Mouse (Mus musculus): ENCODE data around the gene Ptger3. TPM values are rescaled to one million over a fixed set of nuclear protein-coding genes. Genes with fewer than 3 reads are reported as not detected.
A peak's percentile ranks its signal among the peaks of the same experiment; 100 is the strongest.

The Ptger3 gene
- total RNA-seq, 2 experiments from 2014 or later, result 2.5 to 3.1 TPM

DNA sequence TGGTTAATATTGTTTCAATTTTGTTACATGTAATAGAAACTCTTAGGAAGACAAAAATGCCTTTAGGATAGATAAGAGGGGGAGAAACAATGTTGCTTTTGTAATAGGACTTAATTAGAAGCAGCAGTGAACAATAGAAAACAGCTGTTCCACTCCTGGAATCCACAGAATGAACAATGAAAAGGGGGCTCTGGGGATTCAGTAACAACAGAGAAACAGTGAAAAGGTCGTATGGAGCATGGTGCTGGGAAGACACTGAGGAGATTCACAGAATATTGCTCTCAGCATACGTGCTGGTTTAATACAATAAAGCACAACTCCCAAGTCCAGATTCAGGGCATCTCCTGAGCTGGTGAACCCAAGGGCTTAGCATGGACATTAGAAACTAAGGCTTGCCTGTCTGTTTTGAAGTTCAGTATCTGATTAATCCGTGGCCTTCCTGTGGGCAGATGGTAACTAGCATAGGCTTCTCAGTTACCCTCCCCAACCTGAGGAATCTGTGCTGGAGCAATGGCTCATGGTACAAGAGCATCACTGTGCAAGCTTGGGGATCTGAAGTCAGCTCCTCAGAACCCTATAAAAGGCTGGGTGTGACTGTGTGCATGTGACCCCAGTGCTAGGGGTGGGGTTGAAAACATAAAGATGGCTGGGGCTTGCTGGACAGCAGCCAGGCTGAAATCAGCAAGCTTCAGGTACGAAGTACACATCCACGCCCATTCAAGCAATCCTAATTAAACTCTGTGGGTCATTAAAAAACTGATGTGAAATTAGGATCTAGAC, 16.1 kb downstream of the Ptger3 start:
- DNase-seq (ENCODE audit: low spot score in 2 of 2), result no peak

DNA sequence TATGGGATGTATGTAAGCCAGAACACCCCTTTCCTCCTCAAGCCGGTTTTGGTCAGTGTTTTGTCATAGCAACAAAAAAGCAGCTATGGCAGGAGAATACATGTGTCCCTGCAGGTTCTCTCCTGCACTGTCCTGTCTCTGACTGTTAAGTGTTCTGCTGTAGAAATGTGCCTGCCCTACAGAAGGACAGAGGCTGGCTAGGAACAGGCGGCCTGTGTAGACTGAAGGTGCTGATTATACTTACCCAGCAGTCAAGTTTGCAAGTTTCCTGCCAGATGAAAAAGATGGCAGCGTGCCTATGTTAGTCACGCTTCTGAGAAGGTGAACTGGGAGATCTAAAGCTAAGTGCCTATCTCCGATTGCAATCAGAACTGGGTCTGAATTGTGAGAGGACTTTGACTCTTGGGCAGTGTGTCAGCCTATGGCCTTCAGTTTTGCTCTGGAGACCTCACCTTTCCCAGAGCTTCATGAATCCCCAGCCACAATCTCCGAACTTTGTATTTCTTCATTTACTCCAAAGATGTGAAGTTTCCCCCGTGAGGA, 31.2 kb downstream of the Ptger3 start:
- DNase-seq (ENCODE audit: low spot score in 2 of 2), result no peak

- DNase-seq (ENCODE audit: low spot score in 2 of 2), result no peak
These were observed 38.2 kb downstream of the Ptger3 start for GRCm38 (mm10) chr3:157604684-157605410.

DNA sequence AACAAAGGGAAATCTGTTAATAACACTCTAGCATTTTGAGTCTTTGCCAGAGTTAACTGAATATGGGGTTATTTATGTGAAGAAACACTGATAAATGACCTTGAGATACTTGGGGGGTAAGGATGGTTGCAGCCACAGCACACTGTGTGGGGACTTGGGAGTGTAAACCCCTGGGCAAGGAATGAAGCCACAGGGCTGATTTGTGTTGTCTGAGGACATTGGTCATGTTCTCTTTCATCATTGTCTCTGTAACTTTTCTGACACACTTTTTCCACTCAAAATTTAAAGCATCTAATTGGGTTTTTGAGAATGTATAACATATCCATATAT, 38.7 kb downstream of the Ptger3 start:
- DNase-seq (ENCODE audit: low spot score in 2 of 2), result no peak

- no peak for DNase-seq (ENCODE audit: low spot score in 2 of 2)
These were observed 46.9 kb downstream of the Ptger3 start for GRCm38 (mm10) chr3:157613542-157613941.

DNA sequence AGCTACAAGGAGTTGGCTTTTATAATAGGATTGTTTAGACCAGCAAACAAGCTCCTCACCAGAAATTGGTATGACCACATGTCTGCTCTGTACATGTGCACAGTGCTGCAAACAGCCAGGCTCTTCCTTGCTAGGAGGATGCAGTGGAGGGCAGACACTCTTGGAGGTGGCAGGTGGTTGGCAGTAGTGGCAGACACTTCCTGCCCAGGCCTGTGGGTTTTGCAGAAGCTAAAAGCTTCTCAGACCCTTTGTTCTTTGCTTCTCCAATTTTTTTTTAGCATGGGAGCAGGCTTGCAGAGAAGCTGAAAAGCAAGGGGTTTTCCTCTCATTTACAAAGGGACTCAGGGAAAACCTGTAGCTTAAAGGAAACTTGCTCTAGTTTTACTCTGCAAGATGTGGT, 50.3 kb downstream of the Ptger3 start:
- peak in 1 of 2 experiments; percentile 12 for DNase-seq (ENCODE audit: low spot score in 2 of 2)

DNA sequence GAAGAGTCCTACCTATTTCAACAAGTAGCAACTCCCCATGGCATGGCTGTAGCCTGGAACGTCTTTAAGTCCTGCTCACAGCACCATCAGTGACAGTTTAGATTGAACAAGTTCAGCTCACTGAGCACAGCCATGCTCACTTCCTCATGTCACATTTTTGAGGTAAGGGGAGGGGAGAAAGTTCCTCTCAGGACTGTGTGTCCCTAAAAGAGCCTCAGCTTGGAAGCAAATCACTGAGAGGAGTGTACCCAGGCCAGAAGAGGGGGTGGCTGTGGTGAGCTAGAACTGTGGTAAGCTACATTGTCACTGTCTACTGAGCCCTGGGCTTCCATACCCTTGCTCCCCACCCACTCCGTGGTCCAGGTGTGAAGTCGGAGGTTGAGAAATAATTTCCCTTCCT, 60.7 kb downstream of the Ptger3 start:
- no peak for DNase-seq (ENCODE audit: low spot score in 2 of 2)

DNA sequence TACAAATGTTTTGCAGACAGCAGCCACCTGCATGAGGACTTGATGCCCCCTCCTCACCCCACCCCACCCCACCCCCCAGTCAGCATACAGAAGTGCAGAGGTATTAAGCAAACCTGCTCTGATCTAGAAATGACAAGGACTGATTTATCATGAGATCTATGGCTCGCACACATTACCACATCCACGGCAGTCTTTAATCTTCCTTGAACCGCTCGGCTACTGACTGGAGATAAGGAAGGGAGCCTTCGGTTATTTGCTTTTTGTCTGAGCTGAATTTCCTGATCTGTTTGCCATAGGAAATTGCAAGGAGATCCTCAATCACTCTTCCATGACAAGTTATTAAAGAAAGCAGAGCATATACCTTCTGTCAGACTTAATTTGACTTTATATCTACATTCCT, 64.0 kb downstream of the Ptger3 start:
- no peak for DNase-seq (ENCODE audit: low spot score in 2 of 2)

DNA sequence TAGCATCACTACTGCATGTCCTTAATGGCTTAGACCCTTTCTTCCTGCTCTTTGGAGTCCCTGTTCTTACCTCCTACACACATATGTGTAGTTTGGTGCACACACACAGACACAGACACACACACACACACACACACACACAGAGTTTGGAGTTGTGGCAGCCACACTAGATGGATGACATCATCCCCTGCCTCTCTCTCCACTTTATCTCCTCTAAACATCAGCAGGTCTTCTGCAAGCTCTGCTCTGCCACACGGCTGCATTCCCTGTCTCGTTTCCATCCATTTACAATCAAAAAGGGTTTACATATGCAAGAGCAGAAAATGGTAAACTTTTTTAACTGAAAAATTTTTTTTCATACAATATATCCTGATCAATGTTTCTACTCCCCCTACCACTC, 64.7 kb downstream of the Ptger3 start:
- no peak for DNase-seq (ENCODE audit: low spot score in 2 of 2)

DNA sequence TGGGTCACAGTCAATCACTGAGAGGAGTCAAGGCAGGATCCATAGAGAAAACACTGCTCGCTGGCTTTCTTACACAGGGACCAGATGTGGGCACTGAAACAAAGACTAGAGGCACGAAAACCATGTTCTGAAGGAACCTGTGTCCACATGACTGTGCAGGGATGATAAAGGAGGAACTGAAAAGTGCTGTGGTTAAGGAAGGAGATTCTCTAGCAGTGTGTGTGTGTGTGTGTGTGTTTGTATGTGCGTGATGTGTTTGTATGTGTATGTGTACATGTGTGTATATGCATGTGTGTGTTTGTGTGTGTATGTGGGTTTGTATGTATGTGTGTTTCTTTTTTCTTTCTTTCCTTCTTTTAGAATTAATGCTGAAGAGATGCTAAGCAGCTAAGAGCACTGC, 67.7 kb downstream of the Ptger3 start:
- no peak for DNase-seq (ENCODE audit: low spot score in 2 of 2)

- no peak for DNase-seq (ENCODE audit: low spot score in 2 of 2)
These were observed 69.0 kb downstream of the Ptger3 start for GRCm38 (mm10) chr3:157635713-157636112.

DNA sequence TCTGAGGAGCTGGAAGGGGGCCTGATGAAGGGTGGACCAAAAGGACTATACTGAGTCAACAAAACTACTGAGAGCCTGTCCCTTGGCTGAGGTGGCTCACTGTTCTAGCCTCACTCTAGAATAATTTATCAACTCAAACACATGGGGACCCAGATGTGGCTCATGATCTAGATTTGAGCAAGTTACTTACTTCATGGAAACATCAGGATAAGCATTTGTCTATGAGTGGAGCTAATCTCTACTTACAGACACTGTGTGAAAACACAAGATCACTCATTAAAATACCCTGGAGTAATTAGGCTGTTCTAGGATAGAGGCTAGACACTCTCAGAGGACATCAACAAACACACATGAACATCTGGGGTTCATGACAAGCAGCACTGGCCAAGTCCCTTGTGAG, 70.2 kb downstream of the Ptger3 start:
- no peak for DNase-seq (ENCODE audit: low spot score in 2 of 2)

DNA sequence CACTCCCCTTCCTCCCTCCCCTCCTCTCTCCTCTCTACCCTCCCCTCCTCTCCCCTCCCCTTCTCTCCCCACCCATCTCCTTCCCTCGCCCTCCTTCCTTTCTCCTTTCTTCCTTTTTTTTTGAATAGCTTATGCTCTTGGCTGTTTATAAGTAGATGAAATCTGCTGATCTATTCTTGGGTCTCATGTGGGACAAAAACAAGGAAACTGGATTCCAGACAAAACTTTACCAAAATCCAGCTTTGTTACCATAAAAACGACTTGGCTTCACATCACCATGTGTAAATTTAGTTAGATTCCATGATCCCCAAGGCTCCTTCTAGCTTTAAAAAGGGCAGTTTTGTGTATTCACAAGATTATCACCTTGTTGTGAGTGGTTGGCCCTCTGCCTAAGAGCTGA, 70.6 kb downstream of the Ptger3 start:
- no peak for DNase-seq (ENCODE audit: low spot score in 2 of 2)

- DNase-seq (ENCODE audit: low spot score in 2 of 2), result no peak
These were observed 74.9 kb downstream of the Ptger3 start for GRCm38 (mm10) chr3:157641634-157642033.

DNA sequence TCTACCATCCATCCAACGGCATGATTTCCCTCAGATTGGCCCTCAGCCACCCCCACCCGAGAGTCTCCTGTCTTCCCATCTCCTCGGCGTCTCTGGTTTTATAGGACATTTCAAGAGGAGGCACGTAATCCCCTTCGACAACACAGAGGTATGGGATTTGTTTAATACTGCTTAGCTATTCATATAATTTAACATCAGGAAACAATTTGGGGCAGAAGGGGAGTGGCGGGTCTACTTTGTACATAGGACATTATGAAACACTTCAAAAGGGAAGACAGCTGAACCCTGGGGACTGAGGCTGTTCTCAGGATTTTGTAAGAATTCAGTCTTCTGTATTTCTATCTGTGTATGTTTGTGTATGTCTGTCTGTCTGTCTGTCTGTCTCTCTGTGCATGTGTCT, 94.9 kb downstream of the Ptger3 start:
- no peak for DNase-seq (ENCODE audit: low spot score in 2 of 2)

DNA sequence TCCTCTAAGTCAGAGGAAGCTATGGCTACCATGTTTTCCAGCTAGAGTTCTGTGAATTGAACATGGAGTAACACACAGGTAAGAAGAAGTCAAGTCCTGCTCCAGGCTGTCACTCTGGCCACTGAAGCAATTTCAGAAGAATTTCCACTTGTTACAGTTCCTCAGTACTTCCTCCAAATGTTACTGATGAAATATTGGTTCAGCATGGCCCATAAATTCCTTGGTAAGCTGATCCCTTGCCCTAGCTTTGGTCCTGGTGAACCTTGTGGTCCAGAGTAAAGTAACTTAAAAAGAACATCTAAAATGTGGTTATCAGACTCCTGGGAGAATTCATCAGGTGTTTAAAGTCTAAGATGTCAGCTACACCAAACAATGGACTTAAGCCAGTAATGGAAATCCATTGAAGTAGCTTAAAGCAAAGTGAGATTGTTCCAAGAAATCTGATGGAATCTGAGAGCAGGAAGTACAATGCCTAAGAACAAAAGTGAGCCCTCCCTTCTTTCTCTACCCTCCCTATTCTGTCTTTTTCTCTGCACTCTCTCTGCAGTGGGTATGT, 97.9 kb downstream of the Ptger3 start:
- no peak for DNase-seq (ENCODE audit: low spot score in 2 of 2)

- no peak for DNase-seq (ENCODE audit: low spot score in 2 of 2)
These were observed 98.8 kb downstream of the Ptger3 start for GRCm38 (mm10) chr3:157665471-157665870.

DNA sequence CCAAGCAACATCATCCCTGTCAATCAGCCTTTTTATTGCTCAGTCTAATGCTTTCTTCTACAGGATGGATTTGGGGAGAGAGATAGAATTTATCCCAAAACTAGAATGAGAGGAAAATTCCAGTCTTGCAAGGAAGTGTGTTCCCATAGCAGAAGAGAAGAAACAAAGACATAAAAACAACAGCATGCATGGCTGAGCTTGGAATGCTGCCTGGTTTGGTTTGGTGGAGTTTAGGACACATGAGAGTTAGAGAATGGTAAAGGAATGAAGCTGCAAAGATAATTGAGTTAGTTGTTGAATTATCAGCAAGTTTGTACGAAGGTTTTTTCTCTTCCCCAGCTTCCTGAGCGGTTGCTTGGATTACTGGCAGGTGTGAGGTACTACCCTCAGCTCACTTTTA, 99.5 kb downstream of the Ptger3 start:
- DNase-seq (ENCODE audit: low spot score in 2 of 2), result no peak

GRCm38 (mm10) chr3:157686105-157686504, 119.4 kb downstream of the Ptger3 start:
- no peak for DNase-seq (ENCODE audit: low spot score in 2 of 2)

DNA sequence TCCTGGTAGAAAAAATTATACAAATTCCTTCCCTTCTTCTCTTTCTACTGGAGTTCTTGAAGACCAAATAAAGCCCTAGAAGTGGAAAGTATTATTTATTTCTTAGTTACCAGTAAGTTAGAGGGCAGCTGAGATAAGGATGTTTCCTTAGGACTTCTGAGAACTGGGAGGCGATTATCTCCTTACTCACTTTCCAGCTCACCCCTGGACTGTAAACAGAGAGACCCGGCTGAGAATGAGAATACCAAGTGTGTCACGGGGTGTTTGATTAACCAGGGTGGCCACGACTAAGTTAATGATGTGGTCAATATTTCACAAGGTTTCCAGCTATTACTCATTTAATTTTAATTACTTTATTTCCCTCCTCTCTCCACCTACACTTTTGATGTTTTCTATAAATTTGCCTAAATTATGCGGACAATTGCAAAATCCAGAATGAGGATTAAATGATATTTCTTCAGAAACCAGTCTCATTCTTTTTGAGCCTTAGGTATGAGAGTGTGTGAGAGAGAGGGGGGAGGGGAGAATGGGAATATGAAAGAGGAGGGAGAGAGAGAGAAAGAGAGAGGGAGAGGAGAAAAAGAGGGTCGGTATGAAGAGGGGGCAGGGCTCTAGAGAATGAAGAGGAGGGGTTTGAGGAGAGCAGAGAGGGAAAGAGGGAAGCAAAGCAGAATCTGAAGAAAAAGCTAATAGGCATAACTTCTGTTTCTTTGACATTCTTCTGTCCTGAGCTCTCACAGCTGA, 121.9 kb downstream of the Ptger3 start:
- no peak for DNase-seq (ENCODE audit: low spot score in 2 of 2)
